Mouse (Mus musculus) frontal cortex, postnatal 25 days (tissue): ENCODE data around the gene Snd1.

Experiments used
- DNase-seq, 2 experiments: peaks; one replicate each; pipeline ENCODE4 v3.0.0; 2022; ENCODE audit warnings: low spot score in 2 of 2

Snd1 gene

GRCm38 (mm10) chr6:28474839-28475238 is at the start of gene Snd1:
TSS of gene Snd1 (plus strand) at chr6:28475139.
- no peak for DNase-seq

GRCm38 (mm10) chr6:28427096-28427839 is 47.7 kb upstream of the Snd1 start, which contains the start of gene Fscn3:
TSS of gene Fscn3 (plus strand) at chr6:28427789.
- no peak for DNase-seq

- no peak for DNase-seq
Measured at GRCm38 (mm10) chr6:28428290-28428689, 46.6 kb upstream of the Snd1 start, which contains the start of gene Gcc1. TSS of gene Gcc1 (minus strand) at chr6:28428390.

GRCm38 (mm10) chr6:28429870-28430269 is 45.1 kb upstream of the Snd1 start:
- DNase-seq: no peak

- DNase-seq: no peak
Measured at GRCm38 (mm10) chr6:28430795-28431537, 44.0 kb upstream of the Snd1 start.

- DNase-seq: no peak
Measured at GRCm38 (mm10) chr6:28431538-28431855, 43.4 kb upstream of the Snd1 start.

GRCm38 (mm10) chr6:28447937-28448336 is 27.0 kb upstream of the Snd1 start:
- DNase-seq: no peak

GRCm38 (mm10) chr6:28449253-28449652 is 25.7 kb upstream of the Snd1 start, which contains the start of gene Pax4:
TSS of gene Pax4 (minus strand) at chr6:28449353.
- DNase-seq: no peak

- DNase-seq: no peak
Measured at GRCm38 (mm10) chr6:28450481-28450880, 24.5 kb upstream of the Snd1 start.

- no peak for DNase-seq
Measured at GRCm38 (mm10) chr6:28450977-28451376, 24.0 kb upstream of the Snd1 start.

- no peak for DNase-seq
Measured at GRCm38 (mm10) chr6:28459221-28459668, 15.7 kb upstream of the Snd1 start.

- DNase-seq: peak; percentile 33 to 42
Measured at GRCm38 (mm10) chr6:28460534-28460933, 14.4 kb upstream of the Snd1 start.

- no peak for DNase-seq
Measured at GRCm38 (mm10) chr6:28464630-28465029, 10.3 kb upstream of the Snd1 start.

- DNase-seq: no peak
Measured at GRCm38 (mm10) chr6:28470017-28470602, 4.8 kb upstream of the Snd1 start.

GRCm38 (mm10) chr6:28470621-28471020 is 4.3 kb upstream of the Snd1 start:
- no peak for DNase-seq

- no peak for DNase-seq
Measured at GRCm38 (mm10) chr6:28471284-28472035, 3.5 kb upstream of the Snd1 start.

- no peak for DNase-seq
Measured at GRCm38 (mm10) chr6:28474211-28474610, 728 bp upstream of the Snd1 start.

- DNase-seq: peak; percentile 91 to 97
Measured at GRCm38 (mm10) chr6:28479865-28480751, 5.2 kb downstream of the Snd1 start.

GRCm38 (mm10) chr6:28480752-28481492 is 6.0 kb downstream of the Snd1 start:
- DNase-seq: no peak

GRCm38 (mm10) chr6:28482711-28483315 is 7.9 kb downstream of the Snd1 start:
- DNase-seq: no peak
